Mouse (Mus musculus): Measurements from ENCODE around the gene Dusp13. TPM values are rescaled to one million over a fixed set of nuclear protein-coding genes. Genes with fewer than 3 reads are reported as not detected.

Dusp13 gene
- total and polyA plus RNA-seq, 3 experiments = 0.45 to 0.70 (median 0.48) TPM

DNA sequence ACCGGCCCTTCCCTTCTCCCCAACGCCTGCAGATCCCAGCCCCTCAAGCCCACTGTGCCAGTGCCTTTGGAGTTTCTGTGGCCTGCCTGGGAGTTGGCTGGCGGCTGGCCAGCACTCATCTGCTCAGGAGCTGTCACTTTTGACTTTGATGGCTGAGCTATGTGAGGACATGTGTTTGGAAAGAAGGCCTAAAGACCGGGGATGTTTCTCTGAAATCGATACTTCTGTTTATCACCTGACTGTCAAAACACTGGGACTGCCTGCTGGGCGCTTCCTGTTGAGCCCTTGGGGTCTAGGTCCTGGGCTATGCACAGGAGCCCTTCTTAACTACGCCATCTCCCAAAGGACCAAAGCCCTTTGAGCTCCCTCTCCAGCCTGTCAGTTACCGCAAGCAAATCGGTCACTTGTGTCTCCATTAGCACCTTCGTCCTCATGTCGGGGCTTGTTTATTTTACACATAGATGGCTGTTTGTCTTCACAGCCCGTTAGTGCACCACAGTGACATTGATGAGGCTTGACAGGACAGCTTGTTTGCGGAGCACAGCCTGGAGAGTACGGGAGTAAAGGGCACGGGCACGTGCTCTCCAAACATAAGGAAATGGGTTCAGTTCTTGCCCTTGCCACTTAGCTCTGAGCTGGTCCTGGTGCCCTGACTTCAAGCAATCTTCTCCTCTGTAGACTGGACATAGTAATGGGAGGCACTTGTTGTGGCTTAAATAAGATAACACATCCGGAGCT lies 31.2 kb downstream of the Dusp13 start:
- H3K4me3 ChIP-seq = no peak overlapping the region
- no peak overlapping the region for H3K9ac ChIP-seq (ENCODE audit: low read depth, low read length)
- no peak for DNase-seq
- no peaks in the 10 kb centered on the region for H3K79me2 ChIP-seq (replicated peaks; ENCODE audit: control insufficient read depth, insufficient read depth, low read length)
- intact Hi-C loops (cut with DNase I) = no loop called here
- H3K4me1 ChIP-seq (ENCODE audit: control insufficient read depth, insufficient read depth, low read length) = no peaks in the 10 kb centered on the region; the same call in 1 of the 2 replicates
- H3K27me3 ChIP-seq (ENCODE audit: control insufficient read depth, insufficient read depth, low read length) = no peaks in the 10 kb centered on the region
- WGBS = 40% methylated on average over 17 of the region's 17 CpGs
- TF ChIP-seq EP300 (IDR thresholded peaks at IDR 0.05; ENCODE audit: insufficient read depth, low read depth, low read length) = no peak
- TF ChIP-seq POLR2A (IDR thresholded peaks at IDR 0.05; ENCODE audit: insufficient read depth, low read depth, low read length) = no peak
- no peak for TF ChIP-seq CTCF (IDR thresholded peaks at IDR 0.05)
- H3K36me3 ChIP-seq (ENCODE audit: control insufficient read depth, insufficient read depth, low read length) = no peaks in the 10 kb centered on the region
- H3K27ac ChIP-seq = no peak overlapping the region

DNA sequence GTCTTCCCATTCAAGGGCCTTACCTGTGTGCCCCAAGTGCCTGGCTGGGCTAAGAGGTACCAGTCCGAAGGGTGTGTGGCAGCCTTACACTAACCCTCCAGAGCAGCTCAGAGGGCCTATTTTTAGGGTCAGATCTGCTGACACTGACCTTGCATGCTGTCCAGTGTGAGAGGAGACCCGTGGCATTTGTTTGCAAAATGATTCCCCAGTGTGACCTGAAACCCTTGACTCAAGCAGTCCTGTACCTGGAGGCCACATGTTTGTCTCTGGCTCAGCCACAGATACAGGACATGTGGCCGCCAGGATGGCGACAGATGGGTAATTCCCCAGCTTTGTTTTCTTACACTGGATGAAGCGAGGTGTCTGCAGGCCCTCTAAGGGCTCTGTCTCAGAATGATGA lies 36.5 kb downstream of the Dusp13 start, which contains the start of gene Dupd1:
TSS of gene Dupd1 (minus strand) at position 91 of the 400 bp plus-strand sequence.
- intact Hi-C loops (cut with DNase I) = no loop called here
- H3K4me3 ChIP-seq = no peak within 1 kb of the TSS
- H3K4me1 ChIP-seq (ENCODE audit: control insufficient read depth, insufficient read depth, low read length) = no peaks in the 10 kb centered on the region
- no peaks in the 10 kb centered on the region for H3K36me3 ChIP-seq (ENCODE audit: control insufficient read depth, insufficient read depth, low read length)
- H3K79me2 ChIP-seq (replicated peaks; ENCODE audit: control insufficient read depth, insufficient read depth, low read length) = no peaks in the 10 kb centered on the region
- 65% methylated on average over 5 of the region's 5 CpGs for WGBS
- TF ChIP-seq CTCF (IDR thresholded peaks at IDR 0.05) (no peak), POLR2A (IDR thresholded peaks at IDR 0.05; ENCODE audit: insufficient read depth, low read depth, low read length) (no peak), EP300 (IDR thresholded peaks at IDR 0.05; ENCODE audit: insufficient read depth, low read depth, low read length) (no peak)
- DNase-seq = no peak
- H3K27ac ChIP-seq = no peak within 1 kb of the TSS
- no peak within 1 kb of the TSS for H3K9ac ChIP-seq (ENCODE audit: low read depth, low read length)
- H3K27me3 ChIP-seq (ENCODE audit: control insufficient read depth, insufficient read depth, low read length) = no peaks in the 10 kb centered on the region

- Histone ChIP-seq H3K36me3 (ENCODE audit: control insufficient read depth, insufficient read depth, low read length) (no peaks in the 10 kb centered on the region), H3K9ac (ENCODE audit: low read depth, low read length) (no peak overlapping the region), H3K4me1 (ENCODE audit: control insufficient read depth, insufficient read depth, low read length) (peaks cover 6% of the 10 kb centered on the region), H3K79me2 (replicated peaks; ENCODE audit: control insufficient read depth, insufficient read depth, low read length) (no peaks in the 10 kb centered on the region), H3K27me3 (ENCODE audit: control insufficient read depth, insufficient read depth, low read length) (no peaks in the 10 kb centered on the region), H3K4me3 (no peak overlapping the region), H3K27ac (no peak overlapping the region)
- DNase-seq = no peak
- WGBS = 75% methylated on average over 2 of the region's 2 CpGs
- intact Hi-C loops (cut with DNase I) = no loop called here
- no peak for TF ChIP-seq POLR2A (IDR thresholded peaks at IDR 0.05; ENCODE audit: insufficient read depth, low read depth, low read length)
- no peak for TF ChIP-seq CTCF (IDR thresholded peaks at IDR 0.05)
- TF ChIP-seq EP300 (IDR thresholded peaks at IDR 0.05; ENCODE audit: insufficient read depth, low read depth, low read length) = no peak
Observed at GRCm38 (mm10) chr14:21711231-21711630, 39.8 kb downstream of the Dusp13 start.

DNA sequence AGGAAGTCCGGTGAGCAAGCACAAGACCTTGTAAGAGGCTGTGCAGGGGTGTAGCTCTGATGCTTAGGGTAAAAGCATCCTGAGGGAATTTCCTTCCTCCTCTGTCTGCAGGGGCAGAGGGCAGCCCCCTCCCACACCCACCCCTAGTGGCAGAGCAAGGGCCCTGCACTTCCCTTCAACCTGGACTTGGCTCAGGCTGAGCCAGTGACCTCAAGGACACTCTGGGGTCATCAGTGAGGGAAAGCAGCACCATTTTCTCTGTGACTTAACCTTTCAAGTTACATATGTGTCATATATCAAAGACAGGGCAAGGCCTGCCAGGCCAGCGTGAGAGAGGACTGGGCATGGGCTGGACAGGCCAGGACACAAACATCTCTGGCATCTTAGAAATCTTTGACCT lies 41.4 kb downstream of the Dusp13 start:
- TF ChIP-seq CTCF (IDR thresholded peaks at IDR 0.05) (peak; percentile 25), EP300 (IDR thresholded peaks at IDR 0.05; ENCODE audit: insufficient read depth, low read depth, low read length) (no peak)
- no peak overlapping the region for H3K27ac ChIP-seq

GRCm38 (mm10) chr14:21706759-21707571 lies 44.0 kb downstream of the Dusp13 start:
- H3K79me2 ChIP-seq (replicated peaks; ENCODE audit: control insufficient read depth, insufficient read depth, low read length) = no peaks in the 10 kb centered on the region
- intact Hi-C loops (cut with DNase I) = no loop called here
- peak overlapping the region; percentile 1 for H3K27ac ChIP-seq
- no peaks in the 10 kb centered on the region for H3K27me3 ChIP-seq (ENCODE audit: control insufficient read depth, insufficient read depth, low read length)
- 45% methylated on average over 12 of the region's 12 CpGs for WGBS
- H3K4me1 ChIP-seq (ENCODE audit: control insufficient read depth, insufficient read depth, low read length) = peaks cover 11% of the 10 kb centered on the region
- no peak overlapping the region for H3K4me3 ChIP-seq
- TF ChIP-seq EP300 (IDR thresholded peaks at IDR 0.05; ENCODE audit: insufficient read depth, low read depth, low read length) = no peak
- TF ChIP-seq CTCF (IDR thresholded peaks at IDR 0.05) = no peak
- TF ChIP-seq POLR2A (IDR thresholded peaks at IDR 0.05; ENCODE audit: insufficient read depth, low read depth, low read length) = no peak
- peak; percentile 35 to 56 for DNase-seq
- H3K36me3 ChIP-seq (ENCODE audit: control insufficient read depth, insufficient read depth, low read length) = no peaks in the 10 kb centered on the region
- H3K9ac ChIP-seq (ENCODE audit: low read depth, low read length) = no peak overlapping the region

More for the DNA sequence above, 41.4 kb downstream of the Dusp13 start:
- Histone ChIP-seq H3K9ac (ENCODE audit: low read depth, low read length) (no peak overlapping the region), H3K36me3 (ENCODE audit: control insufficient read depth, insufficient read depth, low read length) (no peaks in the 10 kb centered on the region), H3K4me1 (ENCODE audit: control insufficient read depth, insufficient read depth, low read length) (peaks cover 7% of the 10 kb centered on the region), H3K4me3 (no peak overlapping the region), H3K79me2 (replicated peaks; ENCODE audit: control insufficient read depth, insufficient read depth, low read length) (no peaks in the 10 kb centered on the region), H3K27me3 (ENCODE audit: control insufficient read depth, insufficient read depth, low read length) (no peaks in the 10 kb centered on the region)
- DNase-seq = no peak
- intact Hi-C loops (cut with DNase I) = no loop called here
- 69% methylated on average over 2 of the region's 2 CpGs for WGBS

DNA sequence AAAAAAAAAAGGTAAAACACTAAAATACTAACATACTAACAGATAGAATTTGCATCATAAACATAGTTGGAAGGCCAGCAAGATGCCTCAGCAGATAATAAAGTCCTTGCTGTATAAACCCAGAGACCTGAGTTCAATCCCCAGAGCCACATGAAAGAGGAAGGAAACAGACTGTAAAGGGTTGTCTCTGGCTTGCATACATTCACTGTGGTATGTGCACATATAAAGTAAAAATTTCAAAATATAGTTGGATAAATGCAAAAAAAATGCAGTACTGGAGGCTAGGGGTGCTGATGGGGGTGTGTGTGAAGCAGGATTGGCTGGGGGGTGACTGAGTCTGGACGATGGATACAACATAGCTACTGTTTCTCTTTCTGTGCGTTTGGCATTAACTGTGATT lies 45.5 kb downstream of the Dusp13 start:
- 91% methylated on average over 2 of the region's 2 CpGs for whole genome bisulfite sequencing
- Histone ChIP-seq H3K4me1 (ENCODE audit: control insufficient read depth, insufficient read depth, low read length) (peaks cover 11% of the 10 kb centered on the region), H3K27me3 (ENCODE audit: control insufficient read depth, insufficient read depth, low read length) (no peaks in the 10 kb centered on the region), H3K79me2 (replicated peaks; ENCODE audit: control insufficient read depth, insufficient read depth, low read length) (no peaks in the 10 kb centered on the region), H3K4me3 (no peak overlapping the region), H3K27ac (no peak overlapping the region), H3K9ac (ENCODE audit: low read depth, low read length) (no peak overlapping the region), H3K36me3 (ENCODE audit: control insufficient read depth, insufficient read depth, low read length) (no peaks in the 10 kb centered on the region)
- intact Hi-C loops (cut with DNase I) = no loop called here
- no peak for TF ChIP-seq CTCF (IDR thresholded peaks at IDR 0.05)
- TF ChIP-seq POLR2A (IDR thresholded peaks at IDR 0.05; ENCODE audit: insufficient read depth, low read depth, low read length) = no peak
- no peak for TF ChIP-seq EP300 (IDR thresholded peaks at IDR 0.05; ENCODE audit: insufficient read depth, low read depth, low read length)
- no peak for DNase-seq
